In genomic region chr1:128472022-128472712, GRCm38 (mm10) we compare ENCODE assay signal across 8 mouse cellular contexts. TPM values are rescaled to one million over a fixed set of nuclear protein-coding genes. Genes with fewer than 3 reads are reported as not detected.
DNase-seq lines count a peak whose midpoint lies in the region; ATAC-seq and TF ChIP-seq lines count a peak whose summit lies in the region.

No protein-coding gene starts in this region.

- H3K9me3 ChIP-seq in embryonic facial prominence, embryonic 14.5 days (ENCODE audit: control insufficient read depth, low read length) = no peaks in the 10 kb centered on the region
- no peaks in the 10 kb centered on the region for H3K9me3 ChIP-seq in limb, embryonic 13.5 days
- H3K9me3 ChIP-seq in midbrain, postnatal 0 days (ENCODE audit: low read length) = no peaks in the 10 kb centered on the region

- H3K27me3 ChIP-seq in embryonic facial prominence, embryonic 14.5 days (replicated peaks; ENCODE audit: control insufficient read depth, insufficient read depth, low read length) = no peaks in the 10 kb centered on the region
- H3K27me3 ChIP-seq in limb, embryonic 13.5 days = peaks cover 11% of the 10 kb centered on the region
- no peaks in the 10 kb centered on the region for H3K27me3 ChIP-seq in midbrain, postnatal 0 days (ENCODE audit: insufficient read depth, low read length)

- no peaks in the 10 kb centered on the region for H3K36me3 ChIP-seq in embryonic facial prominence, embryonic 14.5 days (ENCODE audit: control insufficient read depth, insufficient read depth, low read length)
- H3K36me3 ChIP-seq in limb, embryonic 13.5 days = no peaks in the 10 kb centered on the region
- no peaks in the 10 kb centered on the region for H3K36me3 ChIP-seq in midbrain, postnatal 0 days (ENCODE audit: insufficient read depth, low read length)

- ATAC-seq in embryonic facial prominence, embryonic 14.5 days (ENCODE audit: low read depth) = peak; percentile 95
- ATAC-seq in limb, embryonic 13.5 days (ENCODE audit: low FRiP score, low read depth) = peak; percentile 87
- ATAC-seq in midbrain, postnatal 0 days (ENCODE audit: low FRiP score) = peak; percentile 92

- H3K27ac ChIP-seq in embryonic facial prominence, embryonic 14.5 days (replicated peaks; ENCODE audit: low read depth, low read length) = peak overlapping the region; percentile 67; the same call in 1 of the 2 replicates
- no peak overlapping the region for H3K27ac ChIP-seq in limb, embryonic 13.5 days
- H3K27ac ChIP-seq in midbrain, postnatal 0 days (ENCODE audit: low read depth, low read length) = peak overlapping the region; percentile 83

- peak overlapping the region; percentile 25 for H3K4me3 ChIP-seq in embryonic facial prominence, embryonic 14.5 days (ENCODE audit: low read depth, low read length)
- H3K4me3 ChIP-seq in limb, embryonic 13.5 days = peak overlapping the region; percentile 37
- H3K4me3 ChIP-seq in midbrain, postnatal 0 days (ENCODE audit: low read depth, low read length) = peak overlapping the region; percentile 29

- H3K4me2 ChIP-seq in embryonic facial prominence, embryonic 14.5 days (ENCODE audit: low read depth, low read length) = peak overlapping the region; percentile 54
- H3K4me2 ChIP-seq in limb, embryonic 13.5 days (replicated peaks) = peak overlapping the region; percentile 68
- H3K4me2 ChIP-seq in midbrain, postnatal 0 days (ENCODE audit: low read depth, low read length, poor library complexity, severe bottlenecking) = peak overlapping the region; percentile 56

- TF ChIP-seq CTCF in midbrain, postnatal 0 days (IDR thresholded peaks at IDR 0.05) = no peak

- DNase-seq in thymus, postnatal 0 days (ENCODE audit: low spot score) = peak; percentile 27
- DNase-seq in thymus, adult 18-20 months = no peak
- DNase-seq in embryonic facial prominence, embryonic 14.5 days (ENCODE audit: low spot score) = peak; percentile 94
- peak; percentile 52 to 61 for DNase-seq in heart, adult 9 months (ENCODE audit: low spot score in 2 of 2)
- peak; percentile 4 for DNase-seq in kidney, adult 9 months
- peak; percentile 92 for DNase-seq in midbrain, postnatal 0 days (ENCODE audit: low spot score)
- peak; percentile 62 for DNase-seq in testis, postnatal 14 days (ENCODE audit: low spot score)

- peak overlapping the region; percentile 50 for H3K9ac ChIP-seq in embryonic facial prominence, embryonic 14.5 days (ENCODE audit: low read depth, low read length)
- peak overlapping the region; percentile 45; the same call in 1 of the 2 replicates for H3K9ac ChIP-seq in limb, embryonic 13.5 days
- peak overlapping the region; percentile 59 for H3K9ac ChIP-seq in midbrain, postnatal 0 days (replicated peaks; ENCODE audit: low read length, poor library complexity, severe bottlenecking)

- 2% methylated on average over 20 of the region's 20 CpGs for WGBS in embryonic facial prominence, embryonic 14.5 days
- WGBS in limb, embryonic 13.5 days = 3% methylated on average over 20 of the region's 20 CpGs
- WGBS in midbrain, postnatal 0 days = 1% methylated on average over 20 of the region's 20 CpGs

- peaks cover 17% of the 10 kb centered on the region for H3K4me1 ChIP-seq in embryonic facial prominence, embryonic 14.5 days (ENCODE audit: control insufficient read depth, insufficient read depth, low read length)
- H3K4me1 ChIP-seq in limb, embryonic 13.5 days = peaks cover 17% of the 10 kb centered on the region
- peaks cover 6% of the 10 kb centered on the region for H3K4me1 ChIP-seq in midbrain, postnatal 0 days (ENCODE audit: insufficient read depth, low read length)

RNA-seq across cellular contexts. Expression of gene Dars, which starts 55.0 kb away (rescaled TPM):
- polyA plus RNA-seq in thymus, postnatal 0 days (2015; fragmentation: Nextera tagmentation; extraction: Ambion mirVana) = 220 and 243 TPM in 2 replicates
- 97.8 and 104 TPM in 2 replicates for polyA plus RNA-seq in embryonic facial prominence, embryonic 14.5 days (2014; fragmentation: Nextera tagmentation; extraction: Ambion mirVana)
- 138 and 142 TPM in 2 replicates for polyA plus RNA-seq in limb, embryonic 13.5 days (2015; fragmentation: Nextera tagmentation; extraction: Ambion mirVana)
- 53.6 and 62.6 TPM in 2 replicates for total RNA-seq in midbrain, postnatal 0 days (2014; rRNA removed)
- 104 and 105 TPM in 2 replicates for polyA plus RNA-seq in midbrain, postnatal 0 days (2015; fragmentation: Nextera tagmentation; extraction: Ambion mirVana)

Comparison
In these comparisons a context has a peak if more than half of its experiments do, and no peak if none do; other contexts are left out.
1. DNase-seq: peak in thymus, postnatal 0 days (single experiment), embryonic facial prominence, embryonic 14.5 days (single experiment), heart, adult 9 months (2 of 2), kidney, adult 9 months (single experiment), midbrain, postnatal 0 days (single experiment) and testis, postnatal 14 days (single experiment); none in thymus, adult 18-20 months (0 of 2).
2. Peak in every context shown above with its lines, with median percentiles within 50 percentile points of each other: ATAC-seq, H3K4me2 ChIP-seq, H3K4me3 ChIP-seq and H3K9ac ChIP-seq.